ENCODE assay signal across 10 mouse cellular contexts in the genomic region with DNA sequence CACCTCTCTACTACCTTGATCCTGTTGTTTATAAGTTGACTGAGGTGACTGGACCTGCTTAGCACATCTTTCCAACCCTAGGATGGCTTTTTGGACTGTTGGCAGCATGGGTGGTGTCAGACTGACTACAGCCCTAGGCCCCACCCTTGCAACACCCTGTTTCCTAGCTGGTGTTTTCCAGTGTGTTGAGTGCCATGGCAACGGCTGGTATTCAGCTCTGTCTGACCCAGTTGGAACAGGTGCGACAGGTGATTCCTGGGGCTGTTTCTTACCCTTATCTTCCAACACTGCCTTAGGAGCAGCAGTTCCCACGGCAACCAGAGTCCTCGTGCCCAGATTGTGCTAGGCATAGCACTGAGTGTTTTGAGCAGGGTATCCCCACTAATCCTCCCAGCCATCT. TPM values are rescaled to one million over a fixed set of nuclear protein-coding genes. Genes with fewer than 3 reads are reported as not detected.
DNase-seq lines count a peak whose midpoint lies in the region; ATAC-seq lines count a peak whose summit lies in the region.
"Had no signal": no experiment of that assay in that cellular context is flagged by ENCODE, and none has a peak within 500 bp of the region (broad histone marks: within the 10 kb centered on the region; RNA-seq: fewer than 3 reads in every experiment).

No protein-coding gene starts in this region.

- 67% methylated on average over 4 of the region's 4 CpGs for WGBS in heart, embryonic 13.5 days
- 79% methylated on average over 4 of the region's 4 CpGs for WGBS in hindbrain, embryonic 10.5 days

- no peaks in the 10 kb centered on the region for H3K9me3 ChIP-seq in heart, embryonic 13.5 days
- no peaks in the 10 kb centered on the region for H3K9me3 ChIP-seq in hindbrain, embryonic 10.5 days

- H3K27me3 ChIP-seq in heart, embryonic 13.5 days (replicated peaks) = no peaks in the 10 kb centered on the region
- H3K27me3 ChIP-seq in hindbrain, embryonic 10.5 days (ENCODE audit: insufficient read depth, poor library complexity, severe bottlenecking) = no peaks in the 10 kb centered on the region
- H3K27me3 ChIP-seq: Patski had no signal

- DNase-seq in heart, postnatal 4 days = no peak
- no peak for DNase-seq in hindbrain, embryonic 10.5 days (ENCODE audit: low spot score)
- DNase-seq in lung, postnatal 36 days = peak; percentile 61
- no peak for DNase-seq in right cerebral cortex, adult 2 months (ENCODE audit: low spot score in 2 of 2)
- no peak for DNase-seq in thymus, postnatal 0 days (ENCODE audit: low spot score)
- DNase-seq in right cerebral cortex, adult 18-20 months = no peak

- 0 out of 2 replicates have a peak overlapping the region, but pooled peaks have one; percentile 15 for H3K27ac ChIP-seq in heart, embryonic 13.5 days (replicated peaks)
- peak overlapping the region; percentile 75 for H3K27ac ChIP-seq in brown adipose tissue, adult 24 weeks (replicated peaks; ENCODE audit: low read depth, low read length)
- H3K27ac ChIP-seq in hindbrain, embryonic 10.5 days = 0 out of 2 replicates have a peak overlapping the region, but pooled peaks have one; percentile 9
- H3K27ac ChIP-seq: macrophage had no signal

- H3K4me1 ChIP-seq in heart, embryonic 13.5 days = peaks cover 73% of the 10 kb centered on the region
- H3K4me1 ChIP-seq in brown adipose tissue, adult 24 weeks (ENCODE audit: control insufficient read depth, insufficient read depth, insufficient read length, low read length) = peaks cover 55% of the 10 kb centered on the region
- H3K4me1 ChIP-seq in hindbrain, embryonic 10.5 days (replicated peaks) = peaks cover 85% of the 10 kb centered on the region

- ATAC-seq in heart, embryonic 13.5 days (ENCODE audit: extremely low read depth, insufficient number of reproducible peaks, low FRiP score, low TSS enrichment) = no peak
- ATAC-seq: Patski had no signal

- peak overlapping the region; percentile 88; the same call in 1 of the 2 replicates for H3K4me2 ChIP-seq in heart, embryonic 13.5 days

- peak overlapping the region; percentile 96; the same call in 1 of the 2 replicates for H3K9ac ChIP-seq in heart, embryonic 13.5 days

- H3K4me3 ChIP-seq in heart, embryonic 13.5 days = no peak overlapping the region
- H3K4me3 ChIP-seq in brown adipose tissue, adult 24 weeks (ENCODE audit: insufficient read depth, low read depth, low read length) = peak overlapping the region; percentile 87
- H3K4me3 ChIP-seq in hindbrain, embryonic 10.5 days = peak overlapping the region; percentile 75; the same call in 1 of the 2 replicates

- no peaks in the 10 kb centered on the region for H3K36me3 ChIP-seq in heart, embryonic 13.5 days
- peaks cover 6% of the 10 kb centered on the region; the same call in 1 of the 2 replicates for H3K36me3 ChIP-seq in hindbrain, embryonic 10.5 days

RNA-seq across cellular contexts. Expression of gene Fam102a, which starts 3.3 kb away (rescaled TPM):
- polyA plus RNA-seq in heart, embryonic 13.5 days (2015; fragmentation: Nextera tagmentation; extraction: Ambion mirVana) = 5.4 and 5.7 TPM in 2 replicates
- total RNA-seq in heart, postnatal 4 days (2021) = 10 to 100 TPM in 1 of 2 experiments, 1 to 10 TPM in 1; 9.9 to 11.0 TPM
- polyA plus RNA-seq in brown adipose tissue, adult 24 weeks (2012; ENCODE audit: insufficient read depth, insufficient read length, missing spikeins) = 6.3 and 15.4 TPM in 2 replicates
- polyA plus RNA-seq in hindbrain, embryonic 10.5 days (2016; fragmentation: Nextera tagmentation; extraction: Ambion mirVana) = 10.9 and 11.0 TPM in 2 replicates
- polyA plus RNA-seq in thymus, postnatal 0 days (2015; fragmentation: Nextera tagmentation; extraction: Ambion mirVana) = 8.4 and 8.9 TPM in 2 replicates

RNA-seq across cellular contexts. Expression of gene Dpm2, which starts 32.2 kb away (rescaled TPM):
- polyA plus RNA-seq in heart, embryonic 13.5 days (2015; fragmentation: Nextera tagmentation; extraction: Ambion mirVana) = 72.9 and 81.4 TPM in 2 replicates
- 10 to 100 TPM; 32.5 to 34.4 TPM for total RNA-seq in heart, postnatal 4 days (2021)
- polyA plus RNA-seq in brown adipose tissue, adult 24 weeks (2012; ENCODE audit: insufficient read depth, insufficient read length, missing spikeins) = 31.2 and 37.5 TPM in 2 replicates
- 116 and 131 TPM in 2 replicates for polyA plus RNA-seq in hindbrain, embryonic 10.5 days (2016; fragmentation: Nextera tagmentation; extraction: Ambion mirVana)
- 126 and 129 TPM in 2 replicates for polyA plus RNA-seq in thymus, postnatal 0 days (2015; fragmentation: Nextera tagmentation; extraction: Ambion mirVana)

RNA-seq across cellular contexts. Expression of gene Pip5kl1, which starts 36.1 kb away (rescaled TPM):
- 0.36 TPM in 1 of 2 replicates, not detected in the other for polyA plus RNA-seq in heart, embryonic 13.5 days (2015; fragmentation: Nextera tagmentation; extraction: Ambion mirVana)
- total RNA-seq in heart, postnatal 4 days (2021) = under 1 TPM in 1 of 2 experiments, not detected in 1; 0.26 TPM
- polyA plus RNA-seq in brown adipose tissue, adult 24 weeks (2012; ENCODE audit: insufficient read depth, insufficient read length, missing spikeins) = not detected in 2 replicates
- polyA plus RNA-seq in hindbrain, embryonic 10.5 days (2016; fragmentation: Nextera tagmentation; extraction: Ambion mirVana) = 1.6 and 2.5 TPM in 2 replicates
- polyA plus RNA-seq in thymus, postnatal 0 days (2015; fragmentation: Nextera tagmentation; extraction: Ambion mirVana) = 0.28 and 0.31 TPM in 2 replicates
- polyA plus RNA-seq: macrophage had no signal

RNA-seq across cellular contexts. Expression of gene 9430097D07Rik, which starts 37.0 kb away (rescaled TPM):
- polyA plus RNA-seq in heart, embryonic 13.5 days (2015; fragmentation: Nextera tagmentation; extraction: Ambion mirVana) = 0.21 TPM in 1 of 2 replicates, not detected in the other
- not detected for total RNA-seq in heart, postnatal 4 days (2021)
- polyA plus RNA-seq in brown adipose tissue, adult 24 weeks (2012; ENCODE audit: insufficient read depth, insufficient read length, missing spikeins) = not detected in 2 replicates
- polyA plus RNA-seq in hindbrain, embryonic 10.5 days (2016; fragmentation: Nextera tagmentation; extraction: Ambion mirVana) = 0.11 and 0.39 TPM in 2 replicates
- 0.08 TPM in 1 of 2 replicates, not detected in the other for polyA plus RNA-seq in thymus, postnatal 0 days (2015; fragmentation: Nextera tagmentation; extraction: Ambion mirVana)
- polyA plus RNA-seq: macrophage had no signal

RNA-seq across cellular contexts. Expression of gene St6galnac4, which starts 48.4 kb away (rescaled TPM):
- polyA plus RNA-seq in heart, embryonic 13.5 days (2015; fragmentation: Nextera tagmentation; extraction: Ambion mirVana) = 37.6 and 38.7 TPM in 2 replicates
- total RNA-seq in heart, postnatal 4 days (2021) = 10 to 100 TPM; 31.6 to 38.6 TPM
- polyA plus RNA-seq in brown adipose tissue, adult 24 weeks (2012; ENCODE audit: insufficient read depth, insufficient read length, missing spikeins) = 2.4 and 3.0 TPM in 2 replicates
- polyA plus RNA-seq in hindbrain, embryonic 10.5 days (2016; fragmentation: Nextera tagmentation; extraction: Ambion mirVana) = 19.8 and 21.0 TPM in 2 replicates
- polyA plus RNA-seq in thymus, postnatal 0 days (2015; fragmentation: Nextera tagmentation; extraction: Ambion mirVana) = 24.3 and 25.3 TPM in 2 replicates

Comparison
In these comparisons a context has a peak if more than half of its experiments do, and no peak if none do; other contexts are left out.
1. H3K27ac ChIP-seq: peak in every context shown above with its lines; median percentile 75 in brown adipose tissue, adult 24 weeks; 15 in heart, embryonic 13.5 days; 9 in hindbrain, embryonic 10.5 days.